Mouse (Mus musculus): ENCODE data around the gene Mrpl16.

Gene Mrpl16

GRCm38 (mm10) chr19:11804423-11804822 lies 34.2 kb downstream of the Mrpl16 start:
- DNase-seq (ENCODE audit: low read depth, low spot score): peak; percentile 25

GRCm38 (mm10) chr19:11807251-11807650 lies 37.1 kb downstream of the Mrpl16 start:
- DNase-seq (ENCODE audit: low read depth, low spot score): peak; percentile 34

- DNase-seq (ENCODE audit: low read depth, low spot score): peak; percentile 21
Measured at GRCm38 (mm10) chr19:11807822-11808221, 37.6 kb downstream of the Mrpl16 start.

- no peak for DNase-seq (ENCODE audit: low read depth, low spot score)
Measured at GRCm38 (mm10) chr19:11808452-11808851, 38.3 kb downstream of the Mrpl16 start.

- no peak for DNase-seq (ENCODE audit: low read depth, low spot score)
Measured at GRCm38 (mm10) chr19:11810003-11810758, 40.0 kb downstream of the Mrpl16 start.

- DNase-seq (ENCODE audit: low read depth, low spot score): no peak
Measured at GRCm38 (mm10) chr19:11810856-11811255, 40.7 kb downstream of the Mrpl16 start.

- DNase-seq (ENCODE audit: low read depth, low spot score): no peak
Measured at GRCm38 (mm10) chr19:11811688-11812365, 41.6 kb downstream of the Mrpl16 start.

GRCm38 (mm10) chr19:11813136-11813535 lies 42.9 kb downstream of the Mrpl16 start:
- DNase-seq (ENCODE audit: low read depth, low spot score): no peak

- no peak for DNase-seq (ENCODE audit: low read depth, low spot score)
Measured at GRCm38 (mm10) chr19:11813649-11814048, 43.5 kb downstream of the Mrpl16 start.

- no peak for DNase-seq (ENCODE audit: low read depth, low spot score)
Measured at GRCm38 (mm10) chr19:11814742-11815333, 44.6 kb downstream of the Mrpl16 start.

GRCm38 (mm10) chr19:11816706-11817105 lies 46.5 kb downstream of the Mrpl16 start:
- no peak for DNase-seq (ENCODE audit: low read depth, low spot score)

- no peak for DNase-seq (ENCODE audit: low read depth, low spot score)
Measured at GRCm38 (mm10) chr19:11817586-11817985, 47.4 kb downstream of the Mrpl16 start.

- peak; percentile 41 for DNase-seq (ENCODE audit: low read depth, low spot score)
Measured at GRCm38 (mm10) chr19:11818199-11819142, 48.3 kb downstream of the Mrpl16 start.

- no peak for DNase-seq (ENCODE audit: low read depth, low spot score)
Measured at GRCm38 (mm10) chr19:11819143-11819700, 49.0 kb downstream of the Mrpl16 start, which contains the start of gene Stx3. Stx3 (minus strand) TSS chr19:11819403.

- peak; percentile 90 for DNase-seq (ENCODE audit: low read depth, low spot score)
Measured at GRCm38 (mm10) chr19:11819800-11820199, 49.6 kb downstream of the Mrpl16 start.

GRCm38 (mm10) chr19:11820211-11820610 lies 50.0 kb downstream of the Mrpl16 start:
- DNase-seq (ENCODE audit: low read depth, low spot score): peak; percentile 63

- DNase-seq (ENCODE audit: low read depth, low spot score): peak; percentile 79
Measured at GRCm38 (mm10) chr19:11823346-11824065, 53.3 kb downstream of the Mrpl16 start.

All from ES-CJ7 (cell line).